Mouse (Mus musculus): ENCODE measurements around the gene 4930402H24Rik.

The 4930402H24Rik gene

DNA sequence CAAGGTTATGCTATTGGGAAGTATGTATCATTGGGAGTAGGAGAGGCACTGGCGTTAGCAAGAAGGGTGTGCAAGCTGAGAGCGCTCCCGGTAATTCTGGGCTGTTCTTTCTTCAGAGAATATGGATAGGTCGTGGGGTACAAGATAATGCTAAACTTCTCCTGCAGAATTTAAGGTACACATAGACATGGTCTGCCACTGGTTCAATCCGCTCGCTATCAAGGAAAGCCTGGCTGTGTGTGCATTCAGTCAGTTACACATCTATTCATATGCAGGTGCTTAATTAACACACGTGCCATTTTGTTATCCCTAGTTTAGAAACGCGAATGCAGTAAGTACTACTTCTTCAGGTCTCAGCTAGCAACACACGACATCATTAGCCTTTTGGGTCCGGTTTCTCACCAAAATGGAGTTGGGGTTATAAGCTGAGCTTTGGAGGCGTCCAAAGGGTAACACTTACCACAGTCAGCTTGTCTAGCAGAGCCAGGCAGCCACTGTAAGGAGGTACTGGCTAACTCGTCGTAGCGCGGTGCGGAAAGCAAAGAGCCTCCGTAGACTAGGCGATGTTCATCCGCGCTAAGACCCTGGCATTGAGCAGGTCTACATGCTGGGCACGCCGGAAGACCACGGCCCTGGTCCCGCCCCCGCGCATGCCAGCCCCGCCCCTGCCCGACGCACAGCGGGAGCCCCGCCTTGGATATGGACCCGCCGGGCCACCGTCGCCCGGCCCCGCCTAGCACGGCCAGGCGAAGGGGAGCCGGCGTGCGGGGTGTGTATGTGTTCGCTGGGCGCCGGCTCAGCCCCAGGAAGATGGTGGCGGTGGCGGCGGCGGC is at the start of gene 4930402H24Rik, which contains the start of gene Atrn:
4930402H24Rik (minus strand) TSS at position 656 of the 833 bp plus-strand sequence.
Atrn (plus strand) TSS at position 745 of the 833 bp plus-strand sequence.
- DNase-seq (ENCODE audit: low spot score in 2 of 2) = peak; percentile 82 to 89

GRCm38 (mm10) chr2:130950548-130950947 is 44.3 kb upstream of the 4930402H24Rik start:
- peak; percentile 62 to 75 for DNase-seq (ENCODE audit: low spot score in 2 of 2)

- no peak for DNase-seq (ENCODE audit: low spot score in 2 of 2)
Measured at GRCm38 (mm10) chr2:130949781-130950180, 43.6 kb upstream of the 4930402H24Rik start.

DNA sequence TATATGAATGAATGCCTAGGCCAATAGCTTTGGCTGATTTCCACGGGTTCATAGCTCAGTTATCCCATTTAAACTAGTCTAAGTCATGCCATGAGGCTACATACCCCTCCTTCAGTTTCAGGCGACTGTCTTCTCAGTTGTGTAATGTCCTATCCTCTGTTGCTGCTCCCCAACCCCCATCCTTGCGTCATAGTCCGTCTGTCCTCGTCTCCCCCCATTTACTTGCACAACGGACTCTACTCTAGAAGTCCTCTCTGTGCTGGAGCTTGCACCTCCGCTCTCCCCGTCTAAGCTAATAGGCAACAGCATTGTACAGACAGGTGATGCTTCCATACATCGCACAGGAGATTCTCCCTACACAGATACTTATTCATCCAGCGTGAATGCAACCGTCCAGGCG is 26.7 kb upstream of the 4930402H24Rik start:
- no peak for DNase-seq (ENCODE audit: low spot score in 2 of 2)

- DNase-seq (ENCODE audit: low spot score in 2 of 2) = no peak
Measured at GRCm38 (mm10) chr2:130929994-130930393, 23.8 kb upstream of the 4930402H24Rik start.

- no peak for DNase-seq (ENCODE audit: low spot score in 2 of 2)
Measured at GRCm38 (mm10) chr2:130928530-130928929, 22.3 kb upstream of the 4930402H24Rik start.

DNA sequence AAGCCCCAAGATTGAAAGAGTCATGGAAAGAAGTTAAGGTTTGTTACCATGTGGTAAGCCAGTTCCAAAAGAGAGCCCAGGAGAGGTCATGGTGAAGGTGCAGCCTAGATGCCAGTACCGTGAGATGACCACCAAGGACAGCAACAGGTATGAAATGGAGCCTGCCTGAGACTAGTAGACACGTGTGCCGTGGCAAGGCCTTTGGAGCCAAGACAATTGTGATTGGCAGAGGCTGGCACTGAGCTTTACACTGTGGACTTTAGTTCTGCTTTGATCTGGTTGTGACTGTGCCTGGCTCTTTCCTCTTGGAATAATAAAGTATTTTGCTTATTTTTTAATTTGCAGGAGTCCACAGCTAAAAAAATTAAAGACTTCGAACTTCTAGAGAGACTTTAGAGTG is 21.8 kb upstream of the 4930402H24Rik start:
- no peak for DNase-seq (ENCODE audit: low spot score in 2 of 2)

- no peak for DNase-seq (ENCODE audit: low spot score in 2 of 2)
Measured at GRCm38 (mm10) chr2:130924950-130925349, 18.7 kb upstream of the 4930402H24Rik start.

- no peak for DNase-seq (ENCODE audit: low spot score in 2 of 2)
Measured at GRCm38 (mm10) chr2:130919062-130919593, 12.9 kb upstream of the 4930402H24Rik start.

DNA sequence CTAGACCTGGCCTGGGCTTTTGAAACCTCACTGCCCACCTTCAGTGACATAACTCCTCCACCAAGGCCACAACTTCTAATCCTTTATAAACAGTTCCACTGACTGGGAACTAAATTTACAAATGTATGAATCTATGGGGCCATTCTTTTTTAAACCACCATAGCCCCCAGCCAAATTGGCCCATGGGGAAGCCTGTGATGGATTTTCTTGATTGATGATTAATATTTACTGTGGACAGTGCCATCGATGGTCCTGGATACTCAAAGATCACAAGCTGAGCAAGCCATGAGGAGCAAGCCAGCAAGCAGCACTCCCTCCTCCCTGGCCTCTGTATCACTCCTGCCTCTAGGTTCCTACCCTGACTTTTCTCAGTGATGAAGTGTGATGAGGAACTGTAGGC is 11.5 kb upstream of the 4930402H24Rik start:
- DNase-seq (ENCODE audit: low spot score in 2 of 2) = no peak

GRCm38 (mm10) chr2:130916521-130917147 is 10.4 kb upstream of the 4930402H24Rik start:
- DNase-seq (ENCODE audit: low spot score in 2 of 2) = no peak

DNA sequence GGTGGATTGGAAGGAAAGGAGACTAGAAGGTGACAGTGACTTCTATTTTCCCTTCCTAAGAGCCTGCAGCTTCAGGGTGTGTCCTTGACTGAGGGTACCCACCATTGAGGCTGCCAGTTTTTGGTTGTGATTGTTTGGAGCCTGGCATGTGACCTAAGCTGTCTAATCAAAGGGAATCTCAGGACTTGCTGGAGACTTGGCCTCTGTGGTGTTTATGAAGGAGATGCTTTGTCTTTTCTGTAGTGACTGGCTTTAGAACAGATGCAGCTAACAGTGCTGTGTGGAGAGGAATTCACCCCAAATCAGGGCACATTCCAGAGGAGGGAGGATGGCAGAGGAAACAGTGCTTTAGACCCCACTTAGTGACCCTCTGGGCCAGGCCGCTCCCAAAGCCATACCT is 8.7 kb upstream of the 4930402H24Rik start:
- no peak for DNase-seq (ENCODE audit: low spot score in 2 of 2)

DNA sequence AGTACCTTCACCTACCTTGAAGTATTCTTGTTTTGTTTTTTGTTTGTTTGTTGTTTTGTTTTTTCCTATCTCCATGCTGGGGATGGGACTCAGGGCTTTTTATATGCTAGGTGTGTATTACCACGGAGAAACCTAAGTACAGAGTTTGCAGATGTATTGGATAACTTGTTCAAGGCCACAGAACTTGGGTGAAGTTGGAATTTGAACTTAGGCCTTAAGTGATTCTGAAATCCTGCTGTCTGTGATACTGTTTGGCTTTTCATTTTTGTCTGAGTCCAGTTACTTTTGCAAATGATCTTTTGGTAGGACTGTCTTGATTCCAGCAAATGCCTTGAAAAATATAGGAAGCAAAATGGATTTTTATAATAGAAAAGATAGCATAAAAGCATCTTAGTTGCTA is 5.5 kb upstream of the 4930402H24Rik start:
- no peak for DNase-seq (ENCODE audit: low spot score in 2 of 2)

- peak in 1 of 2 experiments; percentile 17 for DNase-seq (ENCODE audit: low spot score in 2 of 2)
Measured at GRCm38 (mm10) chr2:130906584-130907315, 544 bp upstream of the 4930402H24Rik start.

GRCm38 (mm10) chr2:130898783-130899182 is 7.4 kb downstream of the 4930402H24Rik start:
- no peak for DNase-seq (ENCODE audit: low spot score in 2 of 2)

DNA sequence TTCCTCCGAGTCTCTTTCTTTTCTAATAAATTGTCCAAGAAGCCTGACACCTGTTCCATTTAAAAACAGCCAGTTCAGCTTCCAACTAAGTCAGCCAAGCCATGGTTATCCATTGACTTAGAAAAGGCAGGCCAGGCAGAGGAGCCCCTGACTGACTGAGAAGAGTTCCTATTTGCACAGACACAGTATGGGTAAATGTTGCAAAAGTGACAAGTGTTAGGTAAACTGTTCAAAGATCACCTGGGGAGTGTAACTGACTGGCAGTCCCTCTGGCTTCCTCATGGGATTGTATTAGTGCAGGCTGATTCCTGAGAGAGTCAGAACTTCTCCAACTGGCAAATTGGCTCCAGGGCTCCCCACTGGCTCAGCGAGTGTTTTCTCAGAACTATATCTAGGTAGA is 8.3 kb downstream of the 4930402H24Rik start:
- DNase-seq (ENCODE audit: low spot score in 2 of 2) = no peak

DNA sequence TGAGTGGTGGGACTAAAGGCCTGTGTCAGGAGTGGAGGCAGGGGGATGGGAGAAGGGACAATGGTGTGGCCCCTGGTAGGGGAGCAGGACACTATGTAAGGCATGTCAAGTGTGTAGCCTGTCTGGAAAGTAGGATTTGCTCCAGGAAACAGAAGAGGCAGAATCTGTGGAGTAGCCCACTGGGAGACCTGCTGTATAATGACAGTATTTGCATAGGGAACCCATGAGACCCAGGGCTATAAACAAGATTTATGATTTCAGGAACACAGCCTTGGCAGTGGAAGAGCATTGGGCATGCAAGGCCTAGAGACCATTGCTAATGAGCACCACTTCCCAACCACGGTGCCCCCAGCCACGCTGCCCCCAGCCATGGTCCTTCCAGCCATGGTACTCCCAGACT is 9.3 kb downstream of the 4930402H24Rik start:
- DNase-seq (ENCODE audit: low spot score in 2 of 2) = no peak

- DNase-seq (ENCODE audit: low spot score in 2 of 2) = no peak
Measured at GRCm38 (mm10) chr2:130887456-130887855, 18.8 kb downstream of the 4930402H24Rik start.

- no peak for DNase-seq (ENCODE audit: low spot score in 2 of 2)
Measured at GRCm38 (mm10) chr2:130886983-130887382, 19.2 kb downstream of the 4930402H24Rik start.

DNA sequence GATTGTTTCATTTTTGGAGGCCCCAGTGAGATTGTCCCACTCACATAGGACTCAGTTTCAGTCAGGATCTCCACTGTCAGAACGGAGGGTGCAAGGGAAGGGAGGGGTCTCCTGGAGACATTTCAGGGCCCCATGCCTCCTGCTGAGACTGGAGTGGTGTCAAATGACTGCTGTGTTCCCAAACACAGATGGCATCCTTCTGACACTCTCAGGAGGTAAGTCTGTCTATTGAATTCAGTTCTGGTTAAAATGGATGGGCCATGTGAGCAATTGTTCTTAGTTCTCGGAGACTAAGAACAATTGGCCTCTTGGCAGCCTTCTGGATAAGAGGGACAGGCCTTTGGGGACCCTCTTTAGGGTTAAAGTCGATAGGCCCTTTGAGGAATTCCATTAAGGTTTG is 28.8 kb downstream of the 4930402H24Rik start:
- no peak for DNase-seq (ENCODE audit: low spot score in 2 of 2)

- no peak for DNase-seq (ENCODE audit: low spot score in 2 of 2)
Measured at GRCm38 (mm10) chr2:130870916-130871315, 35.3 kb downstream of the 4930402H24Rik start.

- DNase-seq (ENCODE audit: low spot score in 2 of 2) = no peak
Measured at GRCm38 (mm10) chr2:130862091-130862490, 44.1 kb downstream of the 4930402H24Rik start.
